Mouse (Mus musculus) cerebellum, postnatal 25 days (tissue): ENCODE measurements around the gene Tmem59.
A peak's percentile ranks its signal among the peaks of the same experiment; 100 is the strongest.

Experiments
- DNase-seq, 2 experiments: peaks; one replicate each; pipeline ENCODE4 v3.0.0; 2021; ENCODE audit warnings: mixed read lengths in 2 of 2

The Tmem59 gene

DNA sequence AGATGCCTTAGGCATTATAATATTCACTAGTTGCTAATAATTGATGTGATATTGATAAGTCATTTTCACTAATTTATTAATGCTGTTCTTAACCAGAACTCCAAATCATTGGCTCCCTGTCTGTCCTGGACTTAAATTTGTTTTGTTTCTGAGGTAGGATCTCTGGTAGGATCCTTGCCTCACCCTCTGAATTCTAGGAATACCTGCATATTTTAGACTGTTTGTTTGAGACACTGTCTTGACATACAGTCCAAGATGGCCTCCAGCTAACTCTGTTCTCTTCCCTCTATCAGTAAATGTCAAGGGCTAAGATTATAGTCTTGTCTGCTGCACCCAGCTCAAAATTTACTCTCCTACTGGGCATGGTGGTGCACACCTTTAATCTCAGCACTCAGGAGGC is 2.5 kb downstream of the Tmem59 start:
- no peak for DNase-seq

DNA sequence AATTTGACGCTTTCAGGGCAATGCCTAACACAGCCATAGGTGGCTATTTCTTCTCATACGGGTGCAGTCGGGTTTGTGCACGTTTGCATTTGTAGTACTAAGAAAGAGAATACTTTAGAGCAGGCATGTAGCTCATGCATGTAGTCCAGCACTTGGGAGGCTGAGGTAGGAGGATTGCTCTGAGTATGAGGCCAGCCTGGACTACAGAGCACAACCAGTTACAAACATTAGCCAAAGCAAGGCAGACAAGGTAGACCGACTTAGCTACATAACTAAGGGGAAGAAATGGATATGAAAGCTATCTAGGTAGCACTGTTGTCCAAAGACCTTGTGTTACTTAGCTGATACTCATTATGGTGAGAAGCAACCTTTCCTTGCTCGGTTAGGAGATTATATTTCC is 3.7 kb downstream of the Tmem59 start:
- no peak for DNase-seq

- DNase-seq = no peak
Measured at GRCm38 (mm10) chr4:107182796-107183195, 4.6 kb downstream of the Tmem59 start.

DNA sequence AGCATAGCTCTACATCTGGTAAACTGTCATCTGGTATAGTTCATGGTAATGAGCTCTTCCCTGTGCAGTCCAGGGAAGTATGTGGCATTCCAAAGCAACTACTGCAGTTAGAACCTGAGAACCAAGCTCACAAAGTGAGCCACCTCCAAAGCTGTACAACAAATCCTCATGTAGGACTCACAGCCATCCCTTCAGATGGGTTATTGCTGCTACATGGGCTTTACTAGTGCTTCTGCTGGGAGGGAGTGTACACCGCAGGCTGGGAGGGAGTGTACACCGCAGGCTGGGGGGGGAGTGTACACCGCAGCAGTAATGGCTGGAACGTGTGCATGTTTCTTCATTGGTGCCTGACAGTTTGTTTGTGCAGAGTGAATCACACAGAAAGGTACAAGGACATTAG is 5.0 kb downstream of the Tmem59 start:
- DNase-seq = no peak

GRCm38 (mm10) chr4:107185703-107186102 is 7.5 kb downstream of the Tmem59 start:
- no peak for DNase-seq

- no peak for DNase-seq
Measured at GRCm38 (mm10) chr4:107193841-107194240, 15.6 kb downstream of the Tmem59 start.

DNA sequence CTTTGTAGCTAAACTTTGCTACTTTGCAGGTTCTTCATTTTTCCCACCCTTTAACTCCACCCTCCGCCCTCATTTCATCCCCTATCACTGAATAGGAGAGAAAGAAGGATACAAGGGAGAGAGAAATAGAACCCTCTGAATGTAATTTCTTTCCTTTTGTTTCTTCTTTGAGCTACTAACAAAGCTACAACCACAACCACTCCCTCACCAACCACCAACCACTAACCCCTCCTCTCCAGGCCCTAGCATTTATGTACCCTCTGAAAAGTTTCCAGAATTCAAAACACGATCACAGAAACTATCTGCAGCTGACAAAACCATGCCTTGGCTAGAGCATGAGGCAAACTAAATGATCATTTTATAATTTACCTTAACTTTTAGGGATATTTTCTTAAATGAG is 18.3 kb downstream of the Tmem59 start:
- no peak for DNase-seq

- no peak for DNase-seq
Measured at GRCm38 (mm10) chr4:107198072-107198471, 19.9 kb downstream of the Tmem59 start.

DNA sequence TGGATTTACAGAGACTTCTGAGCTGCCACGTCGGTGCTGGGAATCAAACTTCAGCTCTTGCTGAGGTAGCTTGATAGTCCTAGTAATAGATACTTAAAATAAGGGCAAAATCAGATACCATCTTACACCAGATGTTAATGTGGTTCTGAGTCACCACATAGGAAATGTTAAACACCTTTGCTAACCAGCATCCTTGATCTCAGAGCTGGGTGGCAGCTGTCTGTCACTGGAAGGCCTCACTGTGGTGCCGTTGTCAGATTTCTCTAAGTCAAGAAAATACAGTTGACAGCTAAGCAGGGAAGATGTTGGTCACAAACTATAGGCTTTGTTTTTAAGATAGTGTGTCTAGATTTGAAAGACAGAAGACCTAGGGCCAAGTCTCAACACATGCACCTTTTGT is 23.6 kb downstream of the Tmem59 start:
- no peak for DNase-seq

GRCm38 (mm10) chr4:107203001-107203400 is 24.8 kb downstream of the Tmem59 start:
- DNase-seq = no peak

DNA sequence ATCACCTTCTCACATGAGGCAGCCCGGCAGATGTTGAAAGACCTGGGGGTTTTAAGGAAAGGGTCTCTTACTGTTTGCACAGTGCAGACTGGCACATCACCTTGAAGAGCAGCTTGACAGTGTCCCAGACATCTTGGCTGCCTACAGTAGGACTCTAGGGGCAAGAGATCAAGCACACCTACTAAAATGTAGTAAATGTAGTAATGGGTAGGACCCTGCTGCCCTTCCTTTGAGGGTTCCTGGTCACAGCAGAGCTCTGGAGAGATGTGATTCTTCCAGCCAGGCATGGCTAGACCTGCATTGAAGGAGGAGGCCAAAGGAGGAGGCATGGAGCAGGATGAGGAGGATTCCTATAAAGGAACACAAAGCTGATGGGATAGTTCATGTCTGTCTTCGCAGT is 28.8 kb downstream of the Tmem59 start:
- DNase-seq = no peak

GRCm38 (mm10) chr4:107208880-107209279 is 30.7 kb downstream of the Tmem59 start, which contains the start of gene Ldlrad1:
Ldlrad1 (plus strand) TSS chr4:107209180.
- DNase-seq = no peak

- no peak for DNase-seq
Measured at GRCm38 (mm10) chr4:107210483-107211097, 32.4 kb downstream of the Tmem59 start.

- DNase-seq = no peak
Measured at GRCm38 (mm10) chr4:107211465-107211864, 33.3 kb downstream of the Tmem59 start.

- DNase-seq = no peak
Measured at GRCm38 (mm10) chr4:107211936-107212335, 33.7 kb downstream of the Tmem59 start.

- no peak for DNase-seq
Measured at GRCm38 (mm10) chr4:107213279-107214011, 35.2 kb downstream of the Tmem59 start.

DNA sequence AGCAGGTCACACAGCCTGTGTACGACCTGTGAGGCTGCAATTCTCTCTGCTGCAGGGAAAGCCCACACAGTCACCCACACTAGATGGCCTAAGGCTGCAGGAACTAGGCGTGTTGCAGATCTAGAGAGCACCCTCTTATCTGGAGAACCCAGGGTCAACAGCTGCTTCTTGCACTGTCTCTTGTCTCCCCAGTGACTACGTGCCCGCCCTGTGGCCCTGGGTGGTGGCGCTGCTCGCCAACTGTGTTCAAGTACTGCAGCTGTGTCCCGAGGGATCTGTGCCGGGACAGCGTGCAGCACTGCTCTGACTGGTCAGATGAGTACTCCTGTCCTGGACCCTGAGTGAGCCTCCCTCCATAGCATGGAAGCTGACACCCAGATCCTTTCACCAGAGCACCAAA is 39.4 kb downstream of the Tmem59 start:
- no peak for DNase-seq

- DNase-seq = peak; percentile 36 to 40
Measured at GRCm38 (mm10) chr4:107221524-107221923, 43.3 kb downstream of the Tmem59 start.

- peak; percentile 62 to 72 for DNase-seq
Measured at GRCm38 (mm10) chr4:107223225-107224204, 45.3 kb downstream of the Tmem59 start.

DNA sequence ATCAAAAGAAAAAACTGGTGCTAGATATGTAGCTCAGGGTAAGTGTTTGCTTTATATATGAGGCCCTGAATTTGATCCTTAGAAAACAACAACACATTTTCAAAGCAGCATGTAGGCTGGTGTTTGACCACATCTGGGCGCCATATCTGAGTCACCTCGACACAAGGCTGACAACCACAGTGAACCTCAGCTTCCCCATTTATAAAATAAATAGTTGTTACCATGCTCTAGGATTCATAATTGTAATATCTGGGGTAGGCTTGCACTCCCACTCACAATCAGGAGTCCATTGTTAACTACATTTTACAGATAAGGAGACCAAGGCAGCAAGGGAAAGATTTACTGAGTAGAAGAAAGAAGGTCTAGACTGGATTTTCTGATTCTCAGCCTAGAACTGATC is 48.1 kb downstream of the Tmem59 start:
- DNase-seq = no peak

- DNase-seq = no peak
Measured at GRCm38 (mm10) chr4:107232219-107232618, 54.0 kb downstream of the Tmem59 start.

- DNase-seq = no peak
Measured at GRCm38 (mm10) chr4:107238253-107238652, 60.1 kb downstream of the Tmem59 start.

DNA sequence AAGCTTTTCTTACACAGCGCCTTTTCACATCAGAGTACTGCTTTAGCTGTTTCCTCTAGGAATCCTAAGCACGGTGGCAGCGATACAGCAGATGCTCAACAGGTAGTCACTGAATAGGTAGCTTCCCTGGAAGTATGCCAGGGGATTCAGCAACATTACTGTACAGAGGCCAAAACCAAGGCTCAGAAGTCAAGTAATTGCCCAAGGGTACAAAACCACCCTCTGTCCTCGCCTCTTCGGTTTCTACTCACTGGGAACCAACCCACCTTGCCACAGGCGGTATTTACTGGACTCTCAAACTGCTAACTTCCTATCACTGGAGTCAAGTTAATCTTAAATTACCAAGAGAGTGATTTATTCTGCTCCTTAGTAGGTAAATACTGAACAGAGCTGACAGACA is 62.0 kb downstream of the Tmem59 start:
- no peak for DNase-seq
